Mouse (Mus musculus) spleen, adult 2 months (tissue): ENCODE results near the gene Pigo.

ENCODE experiments used
- CTCF ChIP-seq: fragments of 200-500 bp; IDR thresholded peaks from 2 replicates; pipeline ENCODE4 v1.5.1; 2011; ENCODE audit warnings: mild to moderate bottlenecking, inconsistent platforms; ENCODE audit not compliant: insufficient read depth, insufficient read length, insufficient replicate concordance; ENCODE audit errors: extremely low read depth
- POLR2A ChIP-seq: fragments of 200-500 bp; IDR thresholded peaks from 2 replicates; pipeline ENCODE4 v1.6.1; 2011; ENCODE audit warnings: low read depth, low read length, inconsistent platforms

- no peak for TF ChIP-seq CTCF
- TF ChIP-seq POLR2A = no peak
Observed at GRCm38 (mm10) chr4:43029749-43030148, 4.1 kb upstream of the Pigo start.
